Mouse (Mus musculus): ENCODE results near the gene Stpg4. TPM values are rescaled to one million over a fixed set of nuclear protein-coding genes. Genes with fewer than 3 reads are reported as not detected.

Stpg4 gene
- polyA plus RNA-seq, 1 experiment from 2014 or later: 0.19 TPM

- ATAC-seq: no peak
- Histone ChIP-seq H3K27ac (ENCODE audit: low read depth, low read length) (no peak overlapping the region), H3K4me2 (ENCODE audit: low read length) (no peak overlapping the region), H3K4me1 (ENCODE audit: control insufficient read depth, insufficient read depth, low read depth, low read length) (peaks cover 13% of the 10 kb centered on the region), H3K27me3 (replicated peaks; ENCODE audit: control insufficient read depth, insufficient read depth, low read length) (no peaks in the 10 kb centered on the region), H3K36me3 (ENCODE audit: control insufficient read depth, insufficient read depth, low read length) (no peaks in the 10 kb centered on the region), H3K9ac (ENCODE audit: low read depth, low read length) (no peak overlapping the region), H3K4me3 (ENCODE audit: low read length) (no peak overlapping the region), H3K9me3 (ENCODE audit: control insufficient read depth, low read length) (no peaks in the 10 kb centered on the region)
- WGBS: 44% methylated on average over 16 of the region's 16 CpGs
Measured at GRCm38 (mm10) chr17:87352106-87352897, 75.2 kb downstream of the Stpg4 start.

- H3K4me3 ChIP-seq (ENCODE audit: low read length): no peak overlapping the region
- H3K9ac ChIP-seq (ENCODE audit: low read depth, low read length): no peak overlapping the region
- 0 out of 2 replicates have a peak overlapping the region, but pooled peaks have one; percentile 19 for H3K27ac ChIP-seq (ENCODE audit: low read depth, low read length)
Measured at GRCm38 (mm10) chr17:87351241-87352105, 76.1 kb downstream of the Stpg4 start.

GRCm38 (mm10) chr17:87350471-87351240 is 76.9 kb downstream of the Stpg4 start:
- Histone ChIP-seq H3K36me3 (ENCODE audit: control insufficient read depth, insufficient read depth, low read length) (no peaks in the 10 kb centered on the region), H3K27ac (ENCODE audit: low read depth, low read length) (0 out of 2 replicates have a peak overlapping the region, but pooled peaks have one; percentile 19), H3K4me3 (ENCODE audit: low read length) (no peak overlapping the region), H3K4me1 (ENCODE audit: control insufficient read depth, insufficient read depth, low read depth, low read length) (peaks cover 13% of the 10 kb centered on the region), H3K27me3 (replicated peaks; ENCODE audit: control insufficient read depth, insufficient read depth, low read length) (no peaks in the 10 kb centered on the region), H3K9ac (ENCODE audit: low read depth, low read length) (no peak overlapping the region), H3K9me3 (ENCODE audit: control insufficient read depth, low read length) (no peaks in the 10 kb centered on the region), H3K4me2 (ENCODE audit: low read length) (no peak overlapping the region)
- 65% methylated on average over 13 of the region's 13 CpGs for WGBS
- no peak; the same call in 1 of the 2 replicates for ATAC-seq

More at GRCm38 (mm10) chr17:87351241-87352105, 76.1 kb downstream of the Stpg4 start:
- H3K36me3 ChIP-seq (ENCODE audit: control insufficient read depth, insufficient read depth, low read length): no peaks in the 10 kb centered on the region
- no peaks in the 10 kb centered on the region for H3K27me3 ChIP-seq (replicated peaks; ENCODE audit: control insufficient read depth, insufficient read depth, low read length)
- H3K4me1 ChIP-seq (ENCODE audit: control insufficient read depth, insufficient read depth, low read depth, low read length): peaks cover 13% of the 10 kb centered on the region
- no peak overlapping the region for H3K4me2 ChIP-seq (ENCODE audit: low read length)
- WGBS: 35% methylated on average over 20 of the region's 20 CpGs
- peak; percentile 48 for ATAC-seq
- H3K9me3 ChIP-seq (ENCODE audit: control insufficient read depth, low read length): no peaks in the 10 kb centered on the region

DNA sequence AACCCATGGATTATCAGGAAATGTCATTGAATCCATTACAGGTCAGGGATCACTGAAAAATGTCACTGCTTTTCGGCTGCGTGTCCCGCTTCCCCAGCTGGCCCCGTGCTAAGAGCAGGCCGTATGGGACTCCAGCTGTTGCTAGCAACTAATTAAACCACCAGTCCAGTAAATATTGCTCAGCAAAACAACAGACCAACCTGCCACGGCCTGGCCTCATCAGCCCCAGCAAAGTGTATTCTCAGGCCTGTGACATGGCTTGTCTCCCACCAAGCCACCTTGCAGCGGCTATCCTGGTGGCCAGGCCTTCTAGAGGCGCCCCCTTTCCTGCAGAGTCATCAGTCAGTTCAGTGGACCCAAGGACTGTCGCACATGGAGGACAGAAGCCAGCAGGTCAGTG is 78.0 kb downstream of the Stpg4 start:
- 66% methylated on average over 9 of the region's 9 CpGs for WGBS
- H3K4me1 ChIP-seq (ENCODE audit: control insufficient read depth, insufficient read depth, low read depth, low read length): peaks cover 13% of the 10 kb centered on the region
- no peaks in the 10 kb centered on the region for H3K36me3 ChIP-seq (ENCODE audit: control insufficient read depth, insufficient read depth, low read length)
- H3K27ac ChIP-seq (ENCODE audit: low read depth, low read length): no peak overlapping the region
- ATAC-seq: no peak
- H3K27me3 ChIP-seq (replicated peaks; ENCODE audit: control insufficient read depth, insufficient read depth, low read length): no peaks in the 10 kb centered on the region
- no peaks in the 10 kb centered on the region for H3K9me3 ChIP-seq (ENCODE audit: control insufficient read depth, low read length)
- H3K4me2 ChIP-seq (ENCODE audit: low read length): no peak overlapping the region
- H3K9ac ChIP-seq (ENCODE audit: low read depth, low read length): no peak overlapping the region
- no peak overlapping the region for H3K4me3 ChIP-seq (ENCODE audit: low read length)

GRCm38 (mm10) chr17:87349069-87349468 is 78.5 kb downstream of the Stpg4 start:
- 23% methylated on average over 9 of the region's 9 CpGs for WGBS
- no peak overlapping the region for H3K27ac ChIP-seq (ENCODE audit: low read depth, low read length)
- no peak for ATAC-seq
- H3K4me2 ChIP-seq (ENCODE audit: low read length): no peak overlapping the region
- H3K4me1 ChIP-seq (ENCODE audit: control insufficient read depth, insufficient read depth, low read depth, low read length): peaks cover 13% of the 10 kb centered on the region
- no peaks in the 10 kb centered on the region for H3K36me3 ChIP-seq (ENCODE audit: control insufficient read depth, insufficient read depth, low read length)
- H3K27me3 ChIP-seq (replicated peaks; ENCODE audit: control insufficient read depth, insufficient read depth, low read length): no peaks in the 10 kb centered on the region
- H3K9me3 ChIP-seq (ENCODE audit: control insufficient read depth, low read length): no peaks in the 10 kb centered on the region
- no peak overlapping the region for H3K9ac ChIP-seq (ENCODE audit: low read depth, low read length)
- H3K4me3 ChIP-seq (ENCODE audit: low read length): no peak overlapping the region

GRCm38 (mm10) chr17:87348353-87348752 is 79.2 kb downstream of the Stpg4 start:
- H3K9me3 ChIP-seq (ENCODE audit: control insufficient read depth, low read length): no peaks in the 10 kb centered on the region
- H3K27ac ChIP-seq (ENCODE audit: low read depth, low read length): no peak overlapping the region
- 53% methylated on average over 9 of the region's 9 CpGs for WGBS
- no peak overlapping the region for H3K9ac ChIP-seq (ENCODE audit: low read depth, low read length)
- H3K4me2 ChIP-seq (ENCODE audit: low read length): no peak overlapping the region
- H3K4me3 ChIP-seq (ENCODE audit: low read length): no peak overlapping the region
- H3K4me1 ChIP-seq (ENCODE audit: control insufficient read depth, insufficient read depth, low read depth, low read length): peaks cover 13% of the 10 kb centered on the region
- H3K27me3 ChIP-seq (replicated peaks; ENCODE audit: control insufficient read depth, insufficient read depth, low read length): no peaks in the 10 kb centered on the region
- no peaks in the 10 kb centered on the region for H3K36me3 ChIP-seq (ENCODE audit: control insufficient read depth, insufficient read depth, low read length)
- ATAC-seq: no peak

GRCm38 (mm10) chr17:87345252-87345593 is 82.3 kb downstream of the Stpg4 start:
- H3K4me2 ChIP-seq (ENCODE audit: low read length): no peak overlapping the region
- H3K4me3 ChIP-seq (ENCODE audit: low read length): no peak overlapping the region
- H3K36me3 ChIP-seq (ENCODE audit: control insufficient read depth, insufficient read depth, low read length): no peaks in the 10 kb centered on the region
- no peaks in the 10 kb centered on the region for H3K9me3 ChIP-seq (ENCODE audit: control insufficient read depth, low read length)
- H3K27ac ChIP-seq (ENCODE audit: low read depth, low read length): no peak overlapping the region
- no peaks in the 10 kb centered on the region for H3K27me3 ChIP-seq (replicated peaks; ENCODE audit: control insufficient read depth, insufficient read depth, low read length)
- H3K9ac ChIP-seq (ENCODE audit: low read depth, low read length): no peak overlapping the region
- WGBS: 68% methylated on average over 4 of the region's 4 CpGs
- no peaks in the 10 kb centered on the region for H3K4me1 ChIP-seq (ENCODE audit: control insufficient read depth, insufficient read depth, low read depth, low read length)
- ATAC-seq: no peak

DNA sequence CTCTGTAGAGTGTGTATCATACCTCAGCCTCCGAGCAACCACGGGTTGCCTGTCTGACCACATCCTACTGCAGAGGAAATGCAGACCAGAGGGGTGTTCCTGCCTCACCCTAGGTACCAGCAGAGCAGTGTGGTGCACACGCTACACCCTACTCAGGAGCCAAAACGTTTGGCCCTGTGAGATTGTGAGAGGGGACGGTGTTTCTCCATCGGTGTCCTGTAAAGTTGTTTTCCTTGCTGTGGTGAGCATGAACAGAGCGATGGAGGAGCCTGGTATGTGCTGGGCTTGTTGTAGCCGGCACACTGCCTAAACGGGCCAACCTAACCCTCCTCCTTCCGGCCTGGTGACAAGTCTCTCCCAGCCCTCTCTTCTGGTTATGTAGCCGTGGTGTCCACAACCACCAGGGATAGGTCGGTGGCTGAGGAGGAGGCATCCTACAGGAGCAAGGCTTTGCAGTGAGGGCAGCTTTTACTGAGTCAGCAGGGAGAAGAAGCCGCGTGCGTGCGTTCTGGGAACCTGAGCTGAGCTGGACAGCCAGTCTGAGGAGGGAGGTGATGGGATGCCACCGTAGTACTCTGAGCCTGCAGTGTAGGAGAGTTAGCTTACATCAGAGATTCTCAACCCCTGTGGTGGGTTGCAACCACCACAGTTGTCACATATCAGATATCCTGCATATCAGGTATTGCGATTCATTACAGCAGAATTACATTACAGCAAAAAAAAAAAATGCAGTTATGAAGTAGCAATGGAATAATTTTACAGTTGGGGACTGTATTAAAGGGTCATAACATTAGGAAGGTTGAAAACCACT is 82.9 kb downstream of the Stpg4 start:
- Histone ChIP-seq H3K4me2 (ENCODE audit: low read length) (no peak overlapping the region), H3K27ac (ENCODE audit: low read depth, low read length) (no peak overlapping the region), H3K4me3 (ENCODE audit: low read length) (no peak overlapping the region), H3K9me3 (ENCODE audit: control insufficient read depth, low read length) (no peaks in the 10 kb centered on the region), H3K9ac (ENCODE audit: low read depth, low read length) (no peak overlapping the region), H3K4me1 (ENCODE audit: control insufficient read depth, insufficient read depth, low read depth, low read length) (no peaks in the 10 kb centered on the region), H3K36me3 (ENCODE audit: control insufficient read depth, insufficient read depth, low read length) (no peaks in the 10 kb centered on the region), H3K27me3 (replicated peaks; ENCODE audit: control insufficient read depth, insufficient read depth, low read length) (no peaks in the 10 kb centered on the region)
- WGBS: 74% methylated on average over 18 of the region's 18 CpGs
- ATAC-seq: no peak

Measured in hindbrain, embryonic 16.5 days (tissue).